Mouse (Mus musculus) heart, embryonic 13.5 days (tissue): ENCODE data around the gene Sema3a. TPM values are rescaled to one million over a fixed set of nuclear protein-coding genes. Genes with fewer than 3 reads are reported as not detected.

ENCODE experiments used
- ATAC-seq: fragments of 200-750 bp; cut with Nextera tagmentation; 2 replicates; pipeline ENCODE4 v1.8.0; 2017; ENCODE audit warnings: moderate TSS enrichment; ENCODE audit not compliant: insufficient number of reproducible peaks, low FRiP score, low TSS enrichment; ENCODE audit errors: extremely low read depth
- H3K27ac ChIP-seq: fragments of 300-500 bp; sonication (generic); replicated peaks from 2 replicates; pipeline ENCODE4 v1.5.1; 2015; ENCODE audit warnings: moderate library complexity, mild to moderate bottlenecking, inconsistent platforms
- H3K27me3 ChIP-seq: fragments of 300-500 bp; sonication (generic); replicated peaks from 2 replicates; pipeline ENCODE4 v1.6.1; 2015; ENCODE audit warnings: mild to moderate bottlenecking, inconsistent platforms
- H3K36me3 ChIP-seq: fragments of 300-500 bp; sonication (generic); 2 replicates; pipeline ENCODE4 v1.6.1; 2015; ENCODE audit warnings: mild to moderate bottlenecking, inconsistent platforms
- H3K4me1 ChIP-seq: fragments of 300-500 bp; sonication (generic); 2 replicates; pipeline ENCODE4 v1.6.1; 2015; ENCODE audit warnings: inconsistent platforms
- H3K4me2 ChIP-seq: fragments of 300-500 bp; sonication (generic); 2 replicates; pipeline ENCODE4 v1.6.1; 2015; ENCODE audit warnings: inconsistent platforms, mild to moderate bottlenecking, moderate library complexity
- H3K4me3 ChIP-seq: fragments of 300-500 bp; sonication (generic); 2 replicates; pipeline ENCODE4 v1.5.1; 2015; ENCODE audit warnings: moderate library complexity, mild to moderate bottlenecking, inconsistent platforms
- H3K9ac ChIP-seq: fragments of 300-500 bp; sonication (generic); 2 replicates; pipeline ENCODE4 v1.6.1; 2015; ENCODE audit warnings: inconsistent platforms, mild to moderate bottlenecking, moderate library complexity
- H3K9me3 ChIP-seq: fragments of 300-500 bp; sonication (generic); 2 replicates; pipeline ENCODE4 v1.6.1; 2016; ENCODE audit warnings: inconsistent platforms
- WGBS: fragments of 180-500 bp; shearing (Covaris S2); methylation state at CpG from one replicate; pipeline ENCODE4 v1.1.7; 2015; ENCODE audit warnings: mixed read lengths; 5-methylcytosine and 5-hydroxymethylcytosine counted together
- polyA plus RNA-seq: library from polyadenylated mRNA; unstranded; fragments of >200 nt; fragmentation: Nextera tagmentation; extraction: Ambion mirVana; gene quantifications from 2 replicates; pipeline ENCODE4 v1.2.1, GENCODE M21; 2015

Gene Sema3a
- 14.4 and 14.5 TPM in 2 replicates for polyA plus RNA-seq

GRCm38 (mm10) chr5:13125241-13125692 lies at the start of gene Sema3a:
TSS of gene Sema3a (plus strand) at chr5:13125414.
- H3K4me3 ChIP-seq, result no peak within 1 kb of the TSS
- no peak within 1 kb of the TSS for H3K27ac ChIP-seq
- WGBS, result 65% methylated on average over 13 of the region's 13 CpGs
- no peaks in the 10 kb centered on the region for H3K36me3 ChIP-seq
- no peaks in the 10 kb centered on the region for H3K4me1 ChIP-seq
- H3K4me2 ChIP-seq, result peak within 1 kb of the TSS; percentile 22; the same call in 1 of the 2 replicates
- H3K27me3 ChIP-seq, result no peaks in the 10 kb centered on the region
- ATAC-seq, result no peak
- H3K9ac ChIP-seq, result no peak within 1 kb of the TSS
- no peaks in the 10 kb centered on the region for H3K9me3 ChIP-seq

- H3K9me3 ChIP-seq, result 0 out of 2 replicates have a peak, but pooled peaks cover 2% of the 10 kb centered on the region
- no peak for ATAC-seq
- H3K36me3 ChIP-seq, result no peaks in the 10 kb centered on the region
- no peak overlapping the region for H3K27ac ChIP-seq
- WGBS, result 78% methylated on average over 6 of the region's 6 CpGs
- H3K4me2 ChIP-seq, result no peak overlapping the region
- no peak overlapping the region for H3K9ac ChIP-seq
- no peaks in the 10 kb centered on the region for H3K4me1 ChIP-seq
- no peaks in the 10 kb centered on the region for H3K27me3 ChIP-seq
- no peak overlapping the region for H3K4me3 ChIP-seq
Measured at GRCm38 (mm10) chr5:13084777-13085439, 40.3 kb upstream of the Sema3a start.

- Histone ChIP-seq H3K4me2 (no peak overlapping the region), H3K4me1 (no peaks in the 10 kb centered on the region), H3K4me3 (no peak overlapping the region), H3K9me3 (no peaks in the 10 kb centered on the region), H3K27ac (no peak overlapping the region), H3K27me3 (no peaks in the 10 kb centered on the region), H3K36me3 (no peaks in the 10 kb centered on the region), H3K9ac (no peak overlapping the region)
- WGBS, result 78% methylated on average over 1 of the region's 1 CpGs
- no peak for ATAC-seq
Measured at GRCm38 (mm10) chr5:13090431-13090830, 34.8 kb upstream of the Sema3a start.

- Histone ChIP-seq H3K36me3 (no peaks in the 10 kb centered on the region), H3K4me1 (no peaks in the 10 kb centered on the region), H3K4me2 (no peak overlapping the region), H3K9me3 (no peaks in the 10 kb centered on the region), H3K4me3 (no peak overlapping the region), H3K9ac (no peak overlapping the region), H3K27me3 (no peaks in the 10 kb centered on the region), H3K27ac (no peak overlapping the region)
- WGBS, result 73% methylated on average over 2 of the region's 2 CpGs
- no peak for ATAC-seq
Measured at GRCm38 (mm10) chr5:13109522-13109921, 15.7 kb upstream of the Sema3a start.

GRCm38 (mm10) chr5:13117236-13117635 lies 8.0 kb upstream of the Sema3a start:
- H3K36me3 ChIP-seq, result no peaks in the 10 kb centered on the region
- no peak overlapping the region for H3K9ac ChIP-seq
- ATAC-seq, result no peak
- H3K4me3 ChIP-seq, result no peak overlapping the region
- no peaks in the 10 kb centered on the region for H3K9me3 ChIP-seq
- WGBS, result 66% methylated on average over 8 of the region's 8 CpGs
- H3K4me1 ChIP-seq, result no peaks in the 10 kb centered on the region
- H3K27ac ChIP-seq, result no peak overlapping the region
- no peak overlapping the region for H3K4me2 ChIP-seq
- no peaks in the 10 kb centered on the region for H3K27me3 ChIP-seq

GRCm38 (mm10) chr5:13125757-13126156 lies 543 bp downstream of the Sema3a start:
- Histone ChIP-seq H3K9me3 (no peaks in the 10 kb centered on the region), H3K9ac (no peak overlapping the region), H3K4me3 (no peak overlapping the region), H3K27ac (no peak overlapping the region), H3K36me3 (no peaks in the 10 kb centered on the region), H3K27me3 (no peaks in the 10 kb centered on the region), H3K4me1 (no peaks in the 10 kb centered on the region), H3K4me2 (peak overlapping the region; percentile 22; the same call in 1 of the 2 replicates)
- ATAC-seq, result no peak
- 69% methylated on average over 9 of the region's 9 CpGs for WGBS

GRCm38 (mm10) chr5:13126196-13126595 lies 982 bp downstream of the Sema3a start:
- Histone ChIP-seq H3K27ac (no peak overlapping the region), H3K36me3 (no peaks in the 10 kb centered on the region), H3K9me3 (no peaks in the 10 kb centered on the region), H3K4me2 (no peak overlapping the region), H3K27me3 (no peaks in the 10 kb centered on the region), H3K4me1 (no peaks in the 10 kb centered on the region), H3K9ac (no peak overlapping the region), H3K4me3 (no peak overlapping the region)
- ATAC-seq, result no peak
- 66% methylated on average over 4 of the region's 4 CpGs for WGBS

- Histone ChIP-seq H3K36me3 (no peaks in the 10 kb centered on the region), H3K27me3 (no peaks in the 10 kb centered on the region), H3K27ac (no peak overlapping the region), H3K4me2 (no peak overlapping the region), H3K4me1 (no peaks in the 10 kb centered on the region), H3K9ac (no peak overlapping the region), H3K4me3 (no peak overlapping the region), H3K9me3 (no peaks in the 10 kb centered on the region)
- 77% methylated on average over 3 of the region's 3 CpGs for WGBS
- no peak for ATAC-seq
Measured at GRCm38 (mm10) chr5:13127121-13127520, 1.9 kb downstream of the Sema3a start.

- no peaks in the 10 kb centered on the region for H3K27me3 ChIP-seq
- no peak overlapping the region for H3K4me2 ChIP-seq
- no peaks in the 10 kb centered on the region for H3K4me1 ChIP-seq
- H3K27ac ChIP-seq, result no peak overlapping the region
- H3K9me3 ChIP-seq, result no peaks in the 10 kb centered on the region
- no peaks in the 10 kb centered on the region for H3K36me3 ChIP-seq
- no peak for ATAC-seq
- 68% methylated on average over 7 of the region's 7 CpGs for WGBS
- H3K4me3 ChIP-seq, result no peak overlapping the region
- no peak overlapping the region for H3K9ac ChIP-seq
Measured at GRCm38 (mm10) chr5:13144733-13145457, 19.7 kb downstream of the Sema3a start.

- H3K4me1 ChIP-seq, result no peaks in the 10 kb centered on the region
- no peak for ATAC-seq
Measured at GRCm38 (mm10) chr5:13149909-13150308, 24.7 kb downstream of the Sema3a start.

GRCm38 (mm10) chr5:13151002-13151401 lies 25.8 kb downstream of the Sema3a start:
- no peak overlapping the region for H3K4me3 ChIP-seq
- H3K36me3 ChIP-seq, result no peaks in the 10 kb centered on the region
- H3K4me2 ChIP-seq, result no peak overlapping the region
- no peak overlapping the region for H3K27ac ChIP-seq
- no peak overlapping the region for H3K9ac ChIP-seq
- no peaks in the 10 kb centered on the region for H3K27me3 ChIP-seq
- ATAC-seq, result no peak
- H3K9me3 ChIP-seq, result no peaks in the 10 kb centered on the region
- 70% methylated on average over 2 of the region's 2 CpGs for WGBS
- no peaks in the 10 kb centered on the region for H3K4me1 ChIP-seq

More at GRCm38 (mm10) chr5:13149909-13150308, 24.7 kb downstream of the Sema3a start:
- H3K27ac ChIP-seq, result no peak overlapping the region
- H3K27me3 ChIP-seq, result no peaks in the 10 kb centered on the region
- H3K9me3 ChIP-seq, result no peaks in the 10 kb centered on the region
- no peaks in the 10 kb centered on the region for H3K36me3 ChIP-seq
- WGBS, result 78% methylated on average over 5 of the region's 5 CpGs
- no peak overlapping the region for H3K9ac ChIP-seq
- no peak overlapping the region for H3K4me2 ChIP-seq
- H3K4me3 ChIP-seq, result no peak overlapping the region
